Mouse (Mus musculus): ENCODE results near the gene Ubxn11. TPM values are rescaled to one million over a fixed set of nuclear protein-coding genes. Genes with fewer than 3 reads are reported as not detected.

The Ubxn11 gene
- polyA plus RNA-seq, 1 experiment from 2014 or later: 4.7 TPM

Other genes with a start within 250 kb of the Ubxn11 start
- gene Rps6ka1, start 214.8 kb upstream of the Ubxn11 start, polyA plus RNA-seq (2014; fragmentation: Nextera tagmentation; extraction: Ambion mirVana): 30.0 and 33.5 TPM in 2 replicates
- 2,917 and 3,166 TPM in 2 replicates for gene Hmgn2, start 133.9 kb upstream of the Ubxn11 start, polyA plus RNA-seq (2014; fragmentation: Nextera tagmentation; extraction: Ambion mirVana)
- gene Dhdds, start 101.7 kb upstream of the Ubxn11 start, polyA plus RNA-seq (2014; fragmentation: Nextera tagmentation; extraction: Ambion mirVana): 40.6 and 42.1 TPM in 2 replicates
- 3.2 and 3.4 TPM in 2 replicates for gene Lin28a, start 83.7 kb upstream of the Ubxn11 start, polyA plus RNA-seq (2014; fragmentation: Nextera tagmentation; extraction: Ambion mirVana)
- gene Zfp683, start 48.7 kb upstream of the Ubxn11 start, polyA plus RNA-seq (2014; fragmentation: Nextera tagmentation; extraction: Ambion mirVana): not detected in 2 replicates
- 0.53 and 0.99 TPM in 2 replicates for gene Crybg2, start 41.8 kb upstream of the Ubxn11 start, polyA plus RNA-seq (2014; fragmentation: Nextera tagmentation; extraction: Ambion mirVana)
- 5.7 and 6.4 TPM in 2 replicates for gene Cd52, start 7.5 kb upstream of the Ubxn11 start, polyA plus RNA-seq (2014; fragmentation: Nextera tagmentation; extraction: Ambion mirVana)
- gene Sh3bgrl3, start 26.2 kb downstream of the Ubxn11 start, polyA plus RNA-seq (2014; fragmentation: Nextera tagmentation; extraction: Ambion mirVana): 295 and 314 TPM in 2 replicates
- gene Cep85, start 84.5 kb downstream of the Ubxn11 start, polyA plus RNA-seq (2014; fragmentation: Nextera tagmentation; extraction: Ambion mirVana): 30.0 and 30.6 TPM in 2 replicates
- not detected in 2 replicates for gene Gm7534, start 100.4 kb downstream of the Ubxn11 start, polyA plus RNA-seq (2014; fragmentation: Nextera tagmentation; extraction: Ambion mirVana)
- not detected in 2 replicates for gene Catsper4, start 124.8 kb downstream of the Ubxn11 start, polyA plus RNA-seq (2014; fragmentation: Nextera tagmentation; extraction: Ambion mirVana)
- gene Cnksr1, start 135.8 kb downstream of the Ubxn11 start, polyA plus RNA-seq (2014; fragmentation: Nextera tagmentation; extraction: Ambion mirVana): 0.36 and 0.50 TPM in 2 replicates
- gene E130218I03Rik, start 141.1 kb downstream of the Ubxn11 start, polyA plus RNA-seq (2014; fragmentation: Nextera tagmentation; extraction: Ambion mirVana): 0.28 TPM in 1 of 2 replicates, not detected in the other
- gene Zfp593, start 143.0 kb downstream of the Ubxn11 start, polyA plus RNA-seq (2014; fragmentation: Nextera tagmentation; extraction: Ambion mirVana): 18.6 and 19.2 TPM in 2 replicates
- not detected in 2 replicates for gene Gm30191, start 144.4 kb downstream of the Ubxn11 start, polyA plus RNA-seq (2014; fragmentation: Nextera tagmentation; extraction: Ambion mirVana)
- gene Grrp1, start 151.5 kb downstream of the Ubxn11 start, polyA plus RNA-seq (2014; fragmentation: Nextera tagmentation; extraction: Ambion mirVana): 11.1 and 11.8 TPM in 2 replicates
- 21.6 and 23.1 TPM in 2 replicates for gene Pdik1l, start 185.3 kb downstream of the Ubxn11 start, polyA plus RNA-seq (2014; fragmentation: Nextera tagmentation; extraction: Ambion mirVana)
- gene Trim63, start 212.6 kb downstream of the Ubxn11 start, polyA plus RNA-seq (2014; fragmentation: Nextera tagmentation; extraction: Ambion mirVana): 0.87 and 1.6 TPM in 2 replicates
- gene Slc30a2, start 240.6 kb downstream of the Ubxn11 start, polyA plus RNA-seq (2014; fragmentation: Nextera tagmentation; extraction: Ambion mirVana): not detected in 2 replicates

Measured in neural tube, embryonic 11.5 days (tissue).